Mouse (Mus musculus): ENCODE measurements at regions not wholly inside any gene's neighbourhood (a gene's known extent, or its start where the extent isn't known, plus 50 kb on each side); places are given as distances from the start of the nearest gene placed in this dataset.
A peak's percentile ranks its signal among the peaks of the same experiment; 100 is the strongest.

GRCm38 (mm10) chr14:110190987-110191607 is 563.9 kb downstream of the Slitrk6 start:
- Histone ChIP-seq H3K27ac (no peak overlapping the region), H3K36me3 (ENCODE audit: insufficient read depth, low read length) (no peaks in the 10 kb centered on the region), H3K27me3 (ENCODE audit: insufficient read depth, low read length) (no peaks in the 10 kb centered on the region), H3K4me2 (ENCODE audit: low read length) (no peak overlapping the region), H3K9ac (ENCODE audit: low read depth, low read length) (no peak overlapping the region), H3K4me1 (replicated peaks; ENCODE audit: insufficient read depth, low read length) (no peaks in the 10 kb centered on the region), H3K4me3 (replicated peaks; ENCODE audit: low read depth, low read length) (no peak overlapping the region), H3K9me3 (replicated peaks; ENCODE audit: low read length) (no peaks in the 10 kb centered on the region)
- no peak for ATAC-seq (replicated peaks; ENCODE audit: low FRiP score, low read depth)
- TF ChIP-seq CTCF (IDR thresholded peaks at IDR 0.05; ENCODE audit: low read depth), result no peak
- DNase-seq (ENCODE audit: low spot score), result no peak
- 95% methylated on average over 2 of the region's 2 CpGs for WGBS

- no peaks in the 10 kb centered on the region for H3K36me3 ChIP-seq (ENCODE audit: insufficient read depth, low read length)
- no peak for ATAC-seq (replicated peaks; ENCODE audit: low FRiP score, low read depth)
- no peak overlapping the region for H3K4me2 ChIP-seq (ENCODE audit: low read length)
- no peak for TF ChIP-seq CTCF (IDR thresholded peaks at IDR 0.05; ENCODE audit: low read depth)
- H3K4me1 ChIP-seq (replicated peaks; ENCODE audit: insufficient read depth, low read length), result no peaks in the 10 kb centered on the region
- H3K27ac ChIP-seq, result no peak overlapping the region
- H3K4me3 ChIP-seq (replicated peaks; ENCODE audit: low read depth, low read length), result no peak overlapping the region
- WGBS, result 72% methylated on average over 3 of the region's 3 CpGs
- DNase-seq (ENCODE audit: low spot score), result no peak
- no peak overlapping the region for H3K9ac ChIP-seq (ENCODE audit: low read depth, low read length)
- no peaks in the 10 kb centered on the region for H3K27me3 ChIP-seq (ENCODE audit: insufficient read depth, low read length)
- no peaks in the 10 kb centered on the region for H3K9me3 ChIP-seq (replicated peaks; ENCODE audit: low read length)
These were observed 564.5 kb downstream of the Slitrk6 start for GRCm38 (mm10) chr14:110190471-110190870.

DNA sequence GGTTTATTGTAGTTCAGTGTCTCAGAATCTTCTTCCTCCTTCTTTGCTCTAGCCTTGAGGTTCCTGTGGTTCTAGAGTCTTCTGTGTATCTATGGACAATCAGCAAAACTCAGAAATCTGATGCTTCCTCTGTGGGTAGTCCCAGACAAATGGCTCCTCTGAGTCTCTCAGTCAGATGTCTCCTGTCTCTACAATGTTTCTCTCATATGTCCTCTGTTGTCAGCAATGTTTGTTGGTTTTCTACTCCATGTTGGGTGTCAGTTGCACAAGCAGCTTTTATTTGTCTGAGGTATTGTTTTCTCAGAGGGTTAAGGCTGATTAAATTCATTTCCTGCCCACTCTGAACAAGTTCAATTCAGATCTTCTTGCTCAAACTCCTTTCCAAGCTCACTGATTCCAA is 575.8 kb downstream of the Slitrk6 start:
- H3K4me1 ChIP-seq (replicated peaks; ENCODE audit: insufficient read depth, low read length), result no peaks in the 10 kb centered on the region
- no peak overlapping the region for H3K4me3 ChIP-seq (replicated peaks; ENCODE audit: low read depth, low read length)
- no peaks in the 10 kb centered on the region for H3K9me3 ChIP-seq (replicated peaks; ENCODE audit: low read length)
- H3K27ac ChIP-seq, result no peak overlapping the region
- H3K27me3 ChIP-seq (ENCODE audit: insufficient read depth, low read length), result no peaks in the 10 kb centered on the region
- H3K9ac ChIP-seq (ENCODE audit: low read depth, low read length), result no peak overlapping the region
- H3K36me3 ChIP-seq (ENCODE audit: insufficient read depth, low read length), result no peaks in the 10 kb centered on the region
- no peak overlapping the region for H3K4me2 ChIP-seq (ENCODE audit: low read length)
- DNase-seq (ENCODE audit: low spot score) (peak; percentile 31), ATAC-seq (replicated peaks; ENCODE audit: low FRiP score, low read depth) (no peak)
- no peak for TF ChIP-seq CTCF (IDR thresholded peaks at IDR 0.05; ENCODE audit: low read depth)

DNA sequence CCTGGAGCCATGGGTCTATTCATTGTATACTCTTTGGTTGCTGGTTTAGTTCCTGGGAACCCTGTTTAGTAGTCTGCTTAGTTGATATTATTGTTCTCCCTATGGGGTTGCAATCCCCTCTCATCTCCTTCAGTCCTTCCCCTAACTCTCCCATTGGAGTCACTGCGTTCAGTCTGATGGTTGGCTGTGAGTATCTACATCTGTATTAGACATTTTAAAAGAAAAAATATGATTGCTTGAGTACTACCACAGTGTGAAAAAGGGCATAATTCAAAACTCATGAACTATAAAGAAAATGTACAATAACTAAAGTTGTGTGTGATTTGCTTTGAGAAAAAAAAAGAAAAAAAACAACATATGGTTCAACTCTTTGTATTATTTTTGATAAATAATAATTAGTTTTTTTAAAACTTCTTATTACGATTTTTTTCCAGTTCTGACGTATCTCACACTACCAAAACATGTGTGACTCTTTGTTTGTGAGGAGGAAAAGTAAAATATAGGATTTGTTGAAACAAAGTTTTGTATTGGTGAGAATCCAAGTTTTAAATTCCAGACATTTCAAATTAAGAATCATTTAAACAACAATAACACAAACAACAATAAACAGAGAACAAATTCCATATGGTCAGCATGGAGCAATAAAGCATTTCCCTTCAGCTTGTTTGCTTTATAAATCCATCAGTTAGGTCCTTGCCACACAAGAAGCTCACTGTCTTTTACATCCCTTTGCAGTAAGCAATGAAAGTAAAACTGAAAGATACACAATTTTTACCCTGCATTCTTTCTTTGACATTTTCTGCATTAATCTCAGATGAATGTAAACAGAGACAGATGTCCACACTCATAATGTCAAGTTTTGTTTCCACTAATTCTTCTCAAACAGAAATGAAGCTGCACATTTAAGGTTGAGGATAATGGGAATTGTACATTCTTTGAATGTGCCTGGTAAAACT is 583.5 kb downstream of the Slitrk6 start:
- Histone ChIP-seq H3K9ac (ENCODE audit: low read depth, low read length) (no peak overlapping the region), H3K9me3 (replicated peaks; ENCODE audit: low read length) (no peaks in the 10 kb centered on the region), H3K36me3 (ENCODE audit: insufficient read depth, low read length) (no peaks in the 10 kb centered on the region), H3K27ac (no peak overlapping the region), H3K4me2 (ENCODE audit: low read length) (no peak overlapping the region), H3K4me1 (replicated peaks; ENCODE audit: insufficient read depth, low read length) (no peaks in the 10 kb centered on the region), H3K4me3 (replicated peaks; ENCODE audit: low read depth, low read length) (no peak overlapping the region), H3K27me3 (ENCODE audit: insufficient read depth, low read length) (no peaks in the 10 kb centered on the region)
- WGBS, result 53% methylated on average over 3 of the region's 3 CpGs
- ATAC-seq (replicated peaks; ENCODE audit: low FRiP score, low read depth) (no peak), DNase-seq (ENCODE audit: low spot score) (peak; percentile 78)
- no peak for TF ChIP-seq CTCF (IDR thresholded peaks at IDR 0.05; ENCODE audit: low read depth)

DNA sequence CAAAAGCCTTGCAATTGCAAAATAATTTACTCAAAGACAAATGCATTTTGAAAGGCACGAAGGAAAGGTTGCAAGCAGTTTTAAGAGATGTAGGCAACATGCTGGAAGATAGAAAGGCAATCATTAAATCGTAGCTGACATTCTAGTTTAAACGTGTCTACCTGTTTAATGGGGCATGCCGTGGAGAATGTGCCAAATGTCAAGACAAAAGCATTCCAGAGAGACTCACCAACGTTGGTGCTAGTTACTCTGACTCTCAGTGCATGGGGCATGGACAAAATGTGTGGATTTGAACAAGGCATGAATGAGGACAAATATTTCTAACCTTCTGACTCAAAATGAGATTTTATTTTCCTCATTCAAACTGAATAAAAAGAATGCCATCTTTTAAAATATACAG is 586.3 kb downstream of the Slitrk6 start:
- no peak overlapping the region for H3K9ac ChIP-seq (ENCODE audit: low read depth, low read length)
- no peak overlapping the region for H3K4me3 ChIP-seq (replicated peaks; ENCODE audit: low read depth, low read length)
- TF ChIP-seq CTCF (IDR thresholded peaks at IDR 0.05; ENCODE audit: low read depth), result no peak
- H3K27me3 ChIP-seq (ENCODE audit: insufficient read depth, low read length), result no peaks in the 10 kb centered on the region
- no peaks in the 10 kb centered on the region for H3K4me1 ChIP-seq (replicated peaks; ENCODE audit: insufficient read depth, low read length)
- H3K4me2 ChIP-seq (ENCODE audit: low read length), result no peak overlapping the region
- H3K27ac ChIP-seq, result no peak overlapping the region
- peak; percentile 46 for DNase-seq (ENCODE audit: low spot score)
- WGBS, result 23% methylated on average over 5 of the region's 5 CpGs
- no peaks in the 10 kb centered on the region for H3K9me3 ChIP-seq (replicated peaks; ENCODE audit: low read length)
- 0 out of 2 replicates have a peak, but pooled peaks have one; percentile 57 for ATAC-seq (replicated peaks; ENCODE audit: low FRiP score, low read depth)
- no peaks in the 10 kb centered on the region for H3K36me3 ChIP-seq (ENCODE audit: insufficient read depth, low read length)

DNA sequence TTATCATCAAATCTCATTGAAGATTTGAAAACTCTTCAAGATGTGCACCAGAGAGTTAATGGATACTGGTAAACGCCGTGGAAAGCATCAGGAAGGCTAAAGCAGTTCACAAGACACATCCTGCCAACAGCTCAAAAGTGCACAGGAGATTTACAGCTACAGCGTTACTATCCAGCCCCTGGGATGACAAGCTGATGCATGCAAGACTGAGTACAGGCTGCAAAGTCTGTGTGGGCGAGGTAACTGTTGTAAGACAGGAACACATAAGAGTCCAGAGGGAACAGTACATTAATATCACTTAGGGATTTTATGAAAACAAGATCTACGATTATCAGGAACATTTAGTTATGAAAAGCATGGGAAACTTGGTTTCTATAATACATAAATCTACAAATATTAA is 626.7 kb downstream of the Slitrk6 start:
- Histone ChIP-seq H3K9me3 (replicated peaks; ENCODE audit: low read length) (no peaks in the 10 kb centered on the region), H3K4me3 (replicated peaks; ENCODE audit: low read depth, low read length) (no peak overlapping the region), H3K4me2 (ENCODE audit: low read length) (no peak overlapping the region), H3K27ac (no peak overlapping the region), H3K4me1 (replicated peaks; ENCODE audit: insufficient read depth, low read length) (no peaks in the 10 kb centered on the region), H3K9ac (ENCODE audit: low read depth, low read length) (no peak overlapping the region), H3K36me3 (ENCODE audit: insufficient read depth, low read length) (no peaks in the 10 kb centered on the region), H3K27me3 (ENCODE audit: insufficient read depth, low read length) (no peaks in the 10 kb centered on the region)
- peak; percentile 11 for DNase-seq (ENCODE audit: low spot score)
- WGBS, result 32% methylated on average over 5 of the region's 5 CpGs
- ATAC-seq (replicated peaks; ENCODE audit: low FRiP score, low read depth), result no peak
- no peak for TF ChIP-seq CTCF (IDR thresholded peaks at IDR 0.05; ENCODE audit: low read depth)
